Mouse (Mus musculus): ENCODE results near the gene Slc1a7. TPM values are rescaled to one million over a fixed set of nuclear protein-coding genes. Genes with fewer than 3 reads are reported as not detected.

Gene Slc1a7
- not detected in 4 replicates for total RNA-seq (2023)

GRCm38 (mm10) chr4:107967966-107968682, at the start of gene Slc1a7:
Gene Slc1a7 (plus strand): TSS chr4:107968332.

GRCm38 (mm10) chr4:107923145-107923802, 44.9 kb upstream of the Slc1a7 start, which contains the start of gene Cpt2:
Gene Cpt2 (minus strand): TSS chr4:107923610.

Other genes starting within 250 kb of the Slc1a7 start
- 1.0 to 3.7 TPM (median 1.2 TPM) in 4 replicates for gene Lrp8, start 166.1 kb upstream of the Slc1a7 start, total RNA-seq (2023)
- 95.0 to 110 TPM (median 102 TPM) in 4 replicates for gene Magoh, start 88.6 kb upstream of the Slc1a7 start, total RNA-seq (2023)
- gene 0610037L13Rik, start 78.5 kb upstream of the Slc1a7 start, total RNA-seq (2023) = 38.1 to 53.8 TPM (median 44.4 TPM) in 4 replicates
- 8.4 to 12.3 TPM (median 9.5 TPM) in 4 replicates for gene Cpt2, start 44.7 kb upstream of the Slc1a7 start, total RNA-seq (2023)
- gene Podn, start 128.1 kb downstream of the Slc1a7 start, total RNA-seq (2023) = 0.30 to 1.2 TPM (median 0.31 TPM) in 3 of 4 replicates, not detected in the other
- 82.7 to 104 TPM (median 90.8 TPM) in 4 replicates for gene Scp2, start 176.7 kb downstream of the Slc1a7 start, total RNA-seq (2023)
- gene Echdc2, start 197.1 kb downstream of the Slc1a7 start, total RNA-seq (2023) = not detected in 4 replicates
- not detected in 4 replicates for gene Zyg11a, start 249.7 kb downstream of the Slc1a7 start, total RNA-seq (2023)